Mouse (Mus musculus) cerebellum, adult 2 months (tissue): ENCODE results near the gene Zfp704.

Experiments
- CTCF ChIP-seq: fragments of 200-500 bp; IDR thresholded peaks from 2 replicates; pipeline ENCODE4 v1.5.1; 2011; ENCODE audit warnings: low read depth, mild to moderate bottlenecking, control low read depth, low read length, moderate library complexity, borderline replicate concordance; ENCODE audit not compliant: insufficient read depth
- POLR2A ChIP-seq: fragments of 200-500 bp; IDR thresholded peaks from 2 replicates; pipeline ENCODE4 v1.6.1; 2011; ENCODE audit warnings: low read length, control low read depth, borderline replicate concordance; ENCODE audit not compliant: insufficient read depth

- TF ChIP-seq CTCF: no peak
- no peak for TF ChIP-seq POLR2A
Measured at GRCm38 (mm10) chr3:9619562-9620275, 9.8 kb upstream of the Zfp704 start.
